Mouse (Mus musculus) central nervous system, embryonic 18 days (tissue): ENCODE measurements around the gene P2ry13. TPM values are rescaled to one million over a fixed set of nuclear protein-coding genes. Genes with fewer than 3 reads are reported as not detected.

ENCODE experiments used
- polyA plus RNA-seq: library from polyadenylated mRNA; depleted of rRNA; stranded (reverse); fragments of >200 nt; gene quantifications from 2 replicates; pipeline ENCODE4 v1.2.3, GENCODE M21; 2012; rRNA removed

The P2ry13 gene
- polyA plus RNA-seq = 1.4 and 1.9 TPM in 2 replicates

GRCm38 (mm10) chr3:59210727-59211126 lies at the start of gene P2ry13:
P2ry13 (minus strand) TSS chr3:59210882.

GRCm38 (mm10) chr3:59194938-59195337 lies 15.7 kb downstream of the P2ry13 start, which contains the start of gene Gpr87:
Gpr87 (minus strand) TSS chr3:59195104.

Other genes with a start within 250 kb of the P2ry13 start
- 10.4 and 10.5 TPM in 2 replicates for gene Med12l, start 205.1 kb downstream of the P2ry13 start, polyA plus RNA-seq
- 0.03 TPM in 1 of 2 replicates, not detected in the other for gene Gpr171, start 109.1 kb downstream of the P2ry13 start, polyA plus RNA-seq
- gene P2ry14, start 57.3 kb downstream of the P2ry13 start, polyA plus RNA-seq = 1.9 TPM in 2 replicates
- not detected in 2 replicates for gene Gpr87, start 15.8 kb downstream of the P2ry13 start, polyA plus RNA-seq
- 5.5 and 5.7 TPM in 2 replicates for gene P2ry12, start 52.0 kb upstream of the P2ry13 start, polyA plus RNA-seq
- gene Igsf10, start 133.5 kb upstream of the P2ry13 start, polyA plus RNA-seq = 2.7 and 3.7 TPM in 2 replicates